Mouse (Mus musculus) CH12.LX (cell line): ENCODE measurements at regions not wholly inside any gene's neighbourhood (a gene's known extent, or its start where the extent isn't known, plus 50 kb on each side); places are given as distances from the start of the nearest gene placed in this dataset.

Experiments
- DNase-seq: peaks from one replicate; pipeline ENCODE4 v3.0.0-alpha.2; 2013; ENCODE audit errors: extremely low read depth
- H3K27ac ChIP-seq: 2 replicates; pipeline ENCODE4 v1.5.1; 2012; ENCODE audit warnings: low read depth, mild to moderate bottlenecking, control low read depth, moderate library complexity; ENCODE audit not compliant: insufficient read depth
- H3K27me3 ChIP-seq: replicated peaks from 2 replicates; pipeline ENCODE3; 2012; ENCODE audit warnings: inconsistent platforms
- H3K36me3 ChIP-seq, 2 experiments: replicated peaks in 1 of 2; 2 replicates each; pipeline versions ENCODE3 to v1.6.1; 2012; ENCODE audit warnings: inconsistent platforms in 1 of 2, low read length in 1 of 2, mild to moderate bottlenecking in 1 of 2, mixed read lengths in 1 of 2, moderate library complexity in 1 of 2; ENCODE audit not compliant: control insufficient read depth in 1 of 2, insufficient read depth in 1 of 2
- H3K4me1 ChIP-seq, 2 experiments: 2 replicates each; pipeline ENCODE4 v1.6.1; 2012; ENCODE audit warnings: inconsistent platforms in 1 of 2, moderate library complexity in 1 of 2; ENCODE audit not compliant: insufficient read depth in 2 of 2, control insufficient read depth in 1 of 2
- H3K4me2 ChIP-seq: 2 replicates; pipeline ENCODE4 v1.6.1; 2012; ENCODE audit warnings: low read depth, mild to moderate bottlenecking, control low read depth; ENCODE audit not compliant: poor library complexity, insufficient read depth, severe bottlenecking
- H3K4me3 ChIP-seq, 3 experiments: fragments of 150-350 bp in 1 of 3; sonication (generic) in 1 of 3; replicated peaks in 1 of 3; 2 replicates each; pipeline versions ENCODE3 to v1.5.1; 2011 to 2012; ENCODE audit warnings: low read depth in 2 of 3, low read length in 2 of 3, mild to moderate bottlenecking in 2 of 3, moderate library complexity in 2 of 3, control low read depth in 1 of 3, improper control_type of control experiment in 1 of 3, inconsistent platforms in 1 of 3, mixed read lengths in 1 of 3; ENCODE audit not compliant: poor library complexity in 1 of 3
- H3K79me2 ChIP-seq: replicated peaks from 2 replicates; pipeline ENCODE4 v1.6.1; 2012; ENCODE audit warnings: mild to moderate bottlenecking, moderate library complexity; ENCODE audit not compliant: control insufficient read depth, poor library complexity, insufficient read depth, severe bottlenecking; ENCODE audit errors: extremely low read depth
- H3K9ac ChIP-seq: 2 replicates; pipeline ENCODE4 v1.6.1; 2012; ENCODE audit warnings: low read depth, mild to moderate bottlenecking, control low read depth, moderate library complexity; ENCODE audit not compliant: insufficient read depth
- H3K9me3 ChIP-seq: replicated peaks from 2 replicates; pipeline ENCODE3; 2012; ENCODE audit warnings: low read length, inconsistent platforms, mixed read lengths
- BHLHE40 ChIP-seq: IDR thresholded peaks from 2 replicates; pipeline ENCODE4 v1.6.1; 2011; ENCODE audit warnings: mild to moderate bottlenecking, low read depth, low read length, improper control_type of control experiment
- CHD1 ChIP-seq: IDR thresholded peaks from 2 replicates; pipeline ENCODE4 v1.6.1; 2012; ENCODE audit warnings: low read depth, low read length, improper control_type of control experiment, inconsistent platforms
- CHD2 ChIP-seq: IDR thresholded peaks from 2 replicates; pipeline ENCODE4 v1.6.1; 2011; ENCODE audit warnings: low read length, improper control_type of control experiment
- CTCF ChIP-seq, 2 experiments: IDR thresholded peaks in 1 of 2; conservative IDR thresholded peaks in 1 of 2; 2 replicates each; pipeline ENCODE4 v1.5.1; 2011 to 2012; ENCODE audit warnings: low read depth in 2 of 2, low read length in 2 of 2, improper control_type of control experiment in 1 of 2, inconsistent platforms in 1 of 2, mild to moderate bottlenecking in 1 of 2, moderate library complexity in 1 of 2
- ELF1 ChIP-seq: IDR thresholded peaks from 2 replicates; pipeline ENCODE4 v1.6.1; 2014; ENCODE audit warnings: low read depth, mild to moderate bottlenecking, inconsistent platforms, low read length, improper control_type of control experiment
- ETS1 ChIP-seq: conservative IDR thresholded peaks from 2 replicates; pipeline ENCODE4 v1.6.1; 2012; ENCODE audit warnings: low read depth, mild to moderate bottlenecking, inconsistent platforms, low read length, improper control_type of control experiment, moderate library complexity
- GABPA ChIP-seq: IDR thresholded peaks from 2 replicates; pipeline ENCODE4 v1.6.1; 2012; ENCODE audit warnings: low read depth, low read length, improper control_type of control experiment, inconsistent platforms; ENCODE audit not compliant: insufficient replicate concordance
- IRF4 ChIP-seq: IDR thresholded peaks from 2 replicates; pipeline ENCODE4 v1.6.1; 2014; ENCODE audit warnings: low read depth, mild to moderate bottlenecking, inconsistent platforms, low read length, improper control_type of control experiment
- KAT2A ChIP-seq: IDR thresholded peaks from 2 replicates; pipeline ENCODE4 v1.6.1; 2012; ENCODE audit warnings: low read length, improper control_type of control experiment, inconsistent platforms; ENCODE audit not compliant: insufficient replicate concordance
- MAFK ChIP-seq: IDR thresholded peaks from 2 replicates; pipeline ENCODE4 v1.6.1; 2011; ENCODE audit warnings: low read length, improper control_type of control experiment; ENCODE audit not compliant: insufficient replicate concordance
- MAX ChIP-seq: IDR thresholded peaks from 2 replicates; pipeline ENCODE4 v1.6.1; 2011; ENCODE audit warnings: low read length, improper control_type of control experiment
- MEF2A ChIP-seq: IDR thresholded peaks from 2 replicates; pipeline ENCODE4 v1.6.1; 2014; ENCODE audit warnings: low read depth, mild to moderate bottlenecking, inconsistent platforms, low read length, improper control_type of control experiment, borderline replicate concordance
- MYC ChIP-seq: IDR thresholded peaks from 2 replicates; pipeline ENCODE4 v1.6.1; 2011; ENCODE audit warnings: low read depth, mild to moderate bottlenecking, improper control_type of control experiment, low read length
- NELFE ChIP-seq: IDR thresholded peaks from 2 replicates; pipeline ENCODE4 v1.6.1; 2011; ENCODE audit warnings: low read depth, low read length, improper control_type of control experiment
- POLR2A ChIP-seq: IDR thresholded peaks from 2 replicates; pipeline ENCODE4 v1.6.1; 2011; ENCODE audit warnings: low read depth, mild to moderate bottlenecking, improper control_type of control experiment, low read length
- POLR2AphosphoS2 ChIP-seq: IDR thresholded peaks from 2 replicates; pipeline ENCODE4 v1.6.1; 2011; ENCODE audit warnings: low read depth, low read length, improper control_type of control experiment
- RCOR1 ChIP-seq: conservative IDR thresholded peaks from 2 replicates; pipeline ENCODE4 v1.6.1; 2012; ENCODE audit warnings: low read depth, mild to moderate bottlenecking, inconsistent platforms, low read length, improper control_type of control experiment
- SIN3A ChIP-seq: IDR thresholded peaks from 2 replicates; pipeline ENCODE4 v1.6.1; 2012; ENCODE audit warnings: low read length, improper control_type of control experiment, inconsistent platforms
- SMC3 ChIP-seq: IDR thresholded peaks from 2 replicates; pipeline ENCODE4 v1.6.1; 2011; ENCODE audit warnings: low read depth, low read length, improper control_type of control experiment
- TBP ChIP-seq: conservative IDR thresholded peaks from 2 replicates; pipeline ENCODE4 v1.6.1; 2011; ENCODE audit warnings: low read depth, low read length, improper control_type of control experiment
- USF1 ChIP-seq: IDR thresholded peaks from 2 replicates; pipeline ENCODE4 v1.6.1; 2014; ENCODE audit warnings: low read depth, mild to moderate bottlenecking, inconsistent platforms, low read length, improper control_type of control experiment
- ZC3H11A ChIP-seq: IDR thresholded peaks from 2 replicates; pipeline ENCODE4 v1.6.1; 2012; ENCODE audit warnings: low read depth, mild to moderate bottlenecking, inconsistent platforms, low read length, improper control_type of control experiment
- ZKSCAN1 ChIP-seq: IDR thresholded peaks from 2 replicates; pipeline ENCODE4 v1.6.1; 2012; ENCODE audit warnings: low read depth, inconsistent platforms, low read length, improper control_type of control experiment, borderline replicate concordance
- ZMIZ1 ChIP-seq: IDR thresholded peaks from 2 replicates; pipeline ENCODE4 v1.6.1; 2012; ENCODE audit warnings: low read depth, mild to moderate bottlenecking, inconsistent platforms, low read length, improper control_type of control experiment
- ZNF384 ChIP-seq: IDR thresholded peaks from 2 replicates; pipeline ENCODE4 v1.6.1; 2012; ENCODE audit warnings: low read depth, low read length, improper control_type of control experiment, inconsistent platforms
- dilution Hi-C: fragments of 300-500 bp; cut with MboI; formaldehyde crosslinking; loops from 2 replicates; pipeline ENCODE4 v1.14.3; 2020; ENCODE audit warnings: low sequenced_read_pairs; ENCODE audit not compliant: extremely low pct_unique_long_range_greater_than_20kb, extremely low pct_ligation_motif_present
- in situ Hi-C: fragments of 300-500 bp; cut with MboI; formaldehyde crosslinking; loops from 3 replicates; pipeline ENCODE4 v1.14.3; 2019; ENCODE audit warnings: low sequenced_read_pairs, low pct_ligation_motif_present, low pct_unique_long_range_greater_than_20kb, mixed read lengths

- no peak for TF ChIP-seq ZKSCAN1
- TF ChIP-seq ZNF384, result no peak
- TF ChIP-seq CHD1, result no peak
- no peak for TF ChIP-seq BHLHE40
- TF ChIP-seq NELFE, result no peak
- no peak for TF ChIP-seq MEF2A
- TF ChIP-seq POLR2A, result no peak
- H3K27me3 ChIP-seq, result no peaks in the 10 kb centered on the region
- H3K4me1 ChIP-seq, result no peaks in the 10 kb centered on the region
- dilution Hi-C loops, result no loop called here
- no peak overlapping the region for H3K4me2 ChIP-seq
- no peaks in the 10 kb centered on the region for H3K79me2 ChIP-seq
- H3K9ac ChIP-seq, result no peak overlapping the region
- H3K27ac ChIP-seq, result no peak overlapping the region
- H3K36me3 ChIP-seq, result no peaks in the 10 kb centered on the region
- in situ Hi-C loops, result no loop called here
- no peak overlapping the region for H3K4me3 ChIP-seq
- no peak for DNase-seq
- H3K9me3 ChIP-seq, result peaks cover 10% of the 10 kb centered on the region
These were observed 164.4 kb downstream of the Slc30a10 start for GRCm38 (mm10) chr1:185619011-185619410.

DNA sequence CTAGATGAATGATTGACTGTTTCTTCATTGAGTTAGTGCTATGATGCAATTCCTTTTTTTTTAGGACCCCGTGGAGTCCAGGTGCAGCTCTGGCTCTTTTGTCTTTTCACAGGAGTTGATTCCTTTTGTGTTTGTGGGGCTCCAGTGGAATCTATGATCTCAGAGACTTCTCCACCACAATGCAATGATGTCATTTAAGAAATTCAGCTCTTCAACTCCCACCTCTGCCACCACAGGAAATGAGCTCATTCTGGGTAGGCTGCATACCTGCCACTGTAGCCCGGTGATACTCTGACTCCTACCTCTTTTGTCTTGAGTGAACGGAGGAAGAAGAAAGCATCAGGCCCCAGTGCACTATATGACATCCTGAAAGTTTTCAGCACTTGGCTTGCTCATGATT, 173.8 kb downstream of the Slc30a10 start:
- dilution Hi-C loops, result no loop called here
- no peak for DNase-seq
- H3K4me2 ChIP-seq, result no peak overlapping the region
- H3K4me1 ChIP-seq, result no peaks in the 10 kb centered on the region
- TF ChIP-seq MAX (no peak), GABPA (no peak), ZC3H11A (no peak), RCOR1 (no peak), MYC (no peak), CHD2 (no peak), KAT2A (no peak), SMC3 (no peak), ELF1 (no peak), TBP (no peak), MEF2A (no peak), MAFK (no peak), POLR2AphosphoS2 (no peak), CTCF (conservative IDR thresholded peaks at IDR 0.05 in 1 of 2, IDR thresholded peaks at IDR 0.05 in 1 of 2; ENCODE audit: low read depth in 2 of 2, low read length in 2 of 2) (no peak), ZMIZ1 (no peak), CHD1 (no peak), SIN3A (no peak), ETS1 (no peak), USF1 (no peak), IRF4 (no peak)
- no peak overlapping the region for H3K9ac ChIP-seq
- peaks cover 9% of the 10 kb centered on the region for H3K9me3 ChIP-seq
- no peak overlapping the region for H3K4me3 ChIP-seq
- H3K79me2 ChIP-seq, result no peaks in the 10 kb centered on the region
- in situ Hi-C loops, result no loop called here
- H3K36me3 ChIP-seq, result no peaks in the 10 kb centered on the region
- H3K27ac ChIP-seq, result no peak overlapping the region
- H3K27me3 ChIP-seq, result no peaks in the 10 kb centered on the region
